Mouse (Mus musculus) lung, embryonic 14.5 days (tissue): Measurements from ENCODE around the gene Smndc1. TPM values are rescaled to one million over a fixed set of nuclear protein-coding genes. Genes with fewer than 3 reads are reported as not detected.

Experiments
- ATAC-seq: fragments of 200-750 bp; cut with Nextera tagmentation; 2 replicates; pipeline ENCODE4 v1.8.0; 2017; ENCODE audit warnings: mild to moderate bottlenecking, moderate TSS enrichment, moderate library complexity; ENCODE audit not compliant: insufficient read depth
- DNase-seq: peaks from one replicate; pipeline ENCODE4 v3.0.0-alpha.2; 2015
- H3K27ac ChIP-seq: fragments of 300-500 bp; sonication (generic); 2 replicates; pipeline ENCODE4 v1.5.1; 2014; ENCODE audit warnings: low read depth, mild to moderate bottlenecking, moderate library complexity
- H3K27me3 ChIP-seq: fragments of 300-500 bp; sonication (generic); 2 replicates; pipeline ENCODE4 v1.6.1; 2014; ENCODE audit warnings: low read length, control low read depth; ENCODE audit not compliant: insufficient read depth
- H3K36me3 ChIP-seq: fragments of 300-500 bp; sonication (generic); 2 replicates; pipeline ENCODE4 v1.6.1; 2014; ENCODE audit warnings: control low read depth; ENCODE audit not compliant: insufficient read depth
- H3K4me1 ChIP-seq: fragments of 300-500 bp; sonication (generic); 2 replicates; pipeline ENCODE4 v1.6.1; 2014; ENCODE audit warnings: antibody characterized with exemption, control low read depth; ENCODE audit not compliant: insufficient read depth
- H3K4me2 ChIP-seq: fragments of 300-500 bp; sonication (generic); 2 replicates; pipeline ENCODE4 v1.6.1; 2014; ENCODE audit warnings: mild to moderate bottlenecking
- H3K4me3 ChIP-seq: fragments of 300-500 bp; sonication (generic); 2 replicates; pipeline ENCODE4 v1.5.1; 2014; ENCODE audit warnings: low read depth, low read length
- H3K9ac ChIP-seq: fragments of 300-500 bp; sonication (generic); 2 replicates; pipeline ENCODE4 v1.6.1; 2014
- H3K9me3 ChIP-seq: fragments of 300-500 bp; sonication (generic); 2 replicates; pipeline ENCODE4 v1.6.1; 2016; ENCODE audit warnings: low read depth, low read length, control low read depth
- CTCF ChIP-seq: IDR thresholded peaks from 2 replicates; pipeline ENCODE4 v1.5.1; 2016; ENCODE audit warnings: antibody characterized with exemption, low read depth
- WGBS: fragments of 180-500 bp; shearing (Covaris S2); extraction: QIAGEN DNeasy Blood & Tissue Kit; methylation state at CpG from one replicate; pipeline ENCODE4 v1.1.7; 2014; 5-methylcytosine and 5-hydroxymethylcytosine counted together
- polyA plus RNA-seq: library from polyadenylated mRNA; unstranded; fragments of >200 nt; fragmentation: Nextera tagmentation; extraction: Ambion mirVana; gene quantifications from 2 replicates; pipeline ENCODE4 v1.2.1, GENCODE M21; 2014

The Smndc1 gene
- polyA plus RNA-seq, 1 experiment from 2014 or later, result 45.8 TPM

DNA sequence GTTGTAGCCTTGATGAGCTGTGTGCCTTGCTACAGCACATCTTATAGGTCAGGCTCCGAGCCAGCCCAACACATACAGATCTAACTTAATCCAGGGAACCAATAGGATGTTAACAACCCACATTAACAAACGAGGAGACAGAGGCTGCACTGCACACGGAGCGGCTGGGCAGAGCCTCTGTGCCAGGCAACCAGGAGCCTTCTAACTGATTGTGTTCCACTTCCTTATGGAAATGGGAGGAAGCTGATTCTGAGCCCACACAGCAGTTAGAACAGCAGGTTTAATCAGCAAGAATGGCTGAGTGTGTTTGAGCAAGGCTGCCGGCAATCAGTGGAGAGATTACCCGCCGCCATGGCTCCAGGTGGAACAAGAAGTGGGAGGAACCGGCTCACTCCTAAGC is 37.4 kb upstream of the Smndc1 start:
- Histone ChIP-seq H3K9me3 (no peaks in the 10 kb centered on the region), H3K4me2 (0 out of 2 replicates have a peak overlapping the region, but pooled peaks have one; percentile 1), H3K4me3 (no peak overlapping the region), H3K36me3 (no peaks in the 10 kb centered on the region), H3K9ac (no peak overlapping the region), H3K27ac (peak overlapping the region; percentile 7), H3K27me3 (no peaks in the 10 kb centered on the region), H3K4me1 (peaks cover 9% of the 10 kb centered on the region; the same call in 1 of the 2 replicates)
- no peak for TF ChIP-seq CTCF
- WGBS, result 32% methylated on average over 8 of the region's 8 CpGs
- ATAC-seq (peak; percentile 42; the same call in 1 of the 2 replicates), DNase-seq (peak; percentile 59)

DNA sequence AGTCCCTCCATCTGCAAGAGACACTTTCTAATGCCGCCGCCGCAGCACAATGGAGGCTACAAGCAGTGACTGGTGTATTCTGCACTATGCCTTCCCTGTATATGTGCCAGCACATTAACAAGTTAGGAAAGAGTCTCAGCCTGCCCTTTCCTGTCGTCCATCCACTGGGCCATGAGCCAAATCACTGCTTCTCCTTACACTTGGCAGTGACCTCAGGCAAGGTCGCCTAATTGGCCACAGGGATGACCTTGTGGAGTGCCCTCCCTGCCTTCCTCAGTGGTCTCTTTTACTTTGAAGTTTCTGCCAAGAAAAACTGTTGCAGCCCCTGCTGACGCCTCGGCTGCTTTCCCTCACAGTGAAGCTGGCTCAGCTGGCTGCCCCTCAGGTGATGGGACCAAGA is 37.0 kb upstream of the Smndc1 start:
- Histone ChIP-seq H3K4me3 (no peak overlapping the region), H3K4me1 (peaks cover 9% of the 10 kb centered on the region; the same call in 1 of the 2 replicates), H3K36me3 (no peaks in the 10 kb centered on the region), H3K27me3 (no peaks in the 10 kb centered on the region), H3K9me3 (no peaks in the 10 kb centered on the region), H3K9ac (no peak overlapping the region), H3K4me2 (0 out of 2 replicates have a peak overlapping the region, but pooled peaks have one; percentile 1), H3K27ac (0 out of 2 replicates have a peak overlapping the region, but pooled peaks have one; percentile 7)
- ATAC-seq, result no peak; the same call in 1 of the 2 replicates
- no peak for TF ChIP-seq CTCF
- 39% methylated on average over 7 of the region's 7 CpGs for WGBS
- DNase-seq, result peak; percentile 62

DNA sequence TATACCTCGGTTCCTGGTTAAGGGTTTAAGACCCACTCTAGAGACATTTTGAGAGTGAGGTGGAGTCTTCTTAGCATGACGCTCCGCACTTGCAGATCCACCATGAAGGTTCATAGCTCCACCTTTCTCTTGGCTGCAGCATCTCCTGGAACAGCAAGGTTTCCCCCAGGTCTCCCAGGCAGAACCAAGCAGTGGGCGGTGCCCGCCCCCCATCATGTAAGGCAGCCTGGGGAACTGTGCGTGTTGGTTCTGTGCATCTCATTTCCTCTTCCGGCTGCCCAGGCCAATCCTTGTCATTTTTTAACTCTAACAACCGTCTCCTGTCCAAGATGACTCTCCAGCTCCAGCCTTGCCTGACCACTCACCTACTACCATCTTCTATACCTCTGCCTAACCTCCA is 35.4 kb upstream of the Smndc1 start:
- Histone ChIP-seq H3K4me1 (peaks cover 9% of the 10 kb centered on the region; the same call in 1 of the 2 replicates), H3K27me3 (no peaks in the 10 kb centered on the region), H3K9me3 (no peaks in the 10 kb centered on the region), H3K36me3 (no peaks in the 10 kb centered on the region), H3K9ac (no peak overlapping the region), H3K4me2 (no peak overlapping the region), H3K27ac (no peak overlapping the region), H3K4me3 (no peak overlapping the region)
- no peak for ATAC-seq
- no peak for DNase-seq
- no peak for TF ChIP-seq CTCF
- 81% methylated on average over 8 of the region's 8 CpGs for WGBS

DNA sequence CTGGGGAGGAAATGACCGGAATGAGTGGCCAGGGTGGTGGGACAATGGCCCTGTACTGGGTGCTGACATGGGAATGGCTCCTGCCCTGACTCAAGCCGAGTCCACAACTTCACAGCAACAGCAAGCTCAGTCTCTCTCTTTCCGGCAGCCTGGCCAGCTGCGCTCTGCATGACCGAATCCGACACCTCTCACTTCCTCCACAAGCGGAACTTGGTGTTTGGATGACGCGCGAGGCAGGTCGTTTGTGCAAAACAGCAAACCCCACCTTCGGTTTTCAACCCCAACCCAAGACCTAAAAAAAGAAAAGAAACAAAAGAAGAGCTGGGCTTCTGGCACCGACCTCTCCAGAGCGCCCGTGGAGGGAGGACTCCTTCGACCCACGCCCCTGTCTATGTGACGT is 34.3 kb upstream of the Smndc1 start:
- no peak for TF ChIP-seq CTCF
- Histone ChIP-seq H3K9me3 (no peaks in the 10 kb centered on the region), H3K36me3 (no peaks in the 10 kb centered on the region), H3K4me3 (no peak overlapping the region), H3K9ac (no peak overlapping the region), H3K27me3 (no peaks in the 10 kb centered on the region), H3K4me2 (peak overlapping the region; percentile 29), H3K4me1 (peaks cover 9% of the 10 kb centered on the region; the same call in 1 of the 2 replicates), H3K27ac (peak overlapping the region; percentile 65; the same call in 1 of the 2 replicates)
- ATAC-seq, result no peak
- peak; percentile 76 for DNase-seq
- WGBS, result 37% methylated on average over 18 of the region's 18 CpGs

DNA sequence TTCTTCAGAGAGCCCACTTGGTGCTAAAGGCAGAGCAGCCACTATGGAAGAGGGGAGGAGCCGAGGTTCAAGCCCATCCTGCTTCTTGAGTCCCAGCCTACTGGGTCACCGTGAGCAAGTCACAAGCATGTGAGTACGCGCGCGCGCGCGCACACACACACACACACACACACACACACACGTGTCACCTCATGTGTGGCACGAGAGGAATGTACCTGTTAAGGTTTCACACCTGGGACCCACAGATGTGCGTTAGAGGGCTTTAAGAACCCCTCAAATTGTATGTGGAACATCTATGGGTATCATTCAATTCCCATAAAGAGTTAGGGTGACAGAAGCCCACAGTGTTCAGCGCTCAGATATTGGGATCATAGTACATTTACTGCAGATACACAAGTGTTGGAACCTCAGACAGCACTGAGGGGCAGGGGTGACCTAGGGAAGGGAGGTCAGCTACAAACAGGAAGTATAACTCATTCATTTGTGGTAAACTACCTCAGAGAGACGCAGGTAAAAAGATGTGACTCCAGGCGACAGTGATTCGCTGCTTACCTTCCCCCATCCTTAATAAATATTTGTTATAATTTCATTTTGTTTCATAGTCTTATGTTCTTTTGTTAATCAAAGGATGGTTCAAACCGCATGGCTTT is 33.6 kb upstream of the Smndc1 start:
- Histone ChIP-seq H3K4me2 (peak overlapping the region; percentile 34), H3K9ac (no peak overlapping the region), H3K27ac (no peak overlapping the region), H3K9me3 (no peaks in the 10 kb centered on the region), H3K4me3 (no peak overlapping the region), H3K36me3 (no peaks in the 10 kb centered on the region), H3K27me3 (no peaks in the 10 kb centered on the region), H3K4me1 (peaks cover 9% of the 10 kb centered on the region; the same call in 1 of the 2 replicates)
- WGBS, result 59% methylated on average over 17 of the region's 17 CpGs
- DNase-seq, result no peak
- no peak for ATAC-seq
- TF ChIP-seq CTCF, result no peak

- peak overlapping the region; percentile 34 for H3K4me2 ChIP-seq
- no peak for DNase-seq
- no peak overlapping the region for H3K9ac ChIP-seq
- no peak overlapping the region for H3K27ac ChIP-seq
- peaks cover 9% of the 10 kb centered on the region; the same call in 1 of the 2 replicates for H3K4me1 ChIP-seq
- H3K4me3 ChIP-seq, result no peak overlapping the region
- H3K9me3 ChIP-seq, result no peaks in the 10 kb centered on the region
- TF ChIP-seq CTCF, result 0 out of 2 replicates have a peak, but pooled peaks have one; percentile 2
- ATAC-seq, result no peak
- 25% methylated on average over 19 of the region's 19 CpGs for WGBS
- no peaks in the 10 kb centered on the region for H3K27me3 ChIP-seq
- no peaks in the 10 kb centered on the region for H3K36me3 ChIP-seq
Observed at GRCm38 (mm10) chr19:53423341-53423753, 33.0 kb upstream of the Smndc1 start.
